Mouse (Mus musculus) midbrain, embryonic 12.5 days (tissue): Measurements from ENCODE around the gene Ormdl3. TPM values are rescaled to one million over a fixed set of nuclear protein-coding genes. Genes with fewer than 3 reads are reported as not detected.

Experiments
- ATAC-seq: fragments of 200-750 bp; cut with Nextera tagmentation; 2 replicates; pipeline ENCODE4 v1.8.0; 2017; ENCODE audit warnings: low read depth, moderate TSS enrichment, moderate library complexity; ENCODE audit not compliant: low FRiP score
- H3K27ac ChIP-seq: fragments of 300-500 bp; sonication (generic); replicated peaks from 2 replicates; pipeline ENCODE4 v1.5.1; 2016; ENCODE audit warnings: mild to moderate bottlenecking
- H3K27me3 ChIP-seq: fragments of 300-500 bp; sonication (generic); 2 replicates; pipeline ENCODE4 v1.6.1; 2016; ENCODE audit warnings: mild to moderate bottlenecking
- H3K36me3 ChIP-seq: fragments of 300-500 bp; sonication (generic); 2 replicates; pipeline ENCODE4 v1.6.1; 2016
- H3K4me1 ChIP-seq: fragments of 300-500 bp; sonication (generic); 2 replicates; pipeline ENCODE4 v1.6.1; 2016
- H3K4me2 ChIP-seq: fragments of 300-500 bp; sonication (generic); replicated peaks from 2 replicates; pipeline ENCODE4 v1.6.1; 2016; ENCODE audit warnings: mild to moderate bottlenecking, moderate library complexity
- H3K4me3 ChIP-seq: fragments of 300-500 bp; sonication (generic); 2 replicates; pipeline ENCODE4 v1.5.1; 2016; ENCODE audit warnings: mild to moderate bottlenecking
- H3K9ac ChIP-seq: fragments of 300-500 bp; sonication (generic); replicated peaks from 2 replicates; pipeline ENCODE4 v1.6.1; 2016; ENCODE audit warnings: mild to moderate bottlenecking, moderate library complexity
- H3K9me3 ChIP-seq: fragments of 300-500 bp; sonication (generic); 2 replicates; pipeline ENCODE4 v1.6.1; 2016; ENCODE audit warnings: mild to moderate bottlenecking
- WGBS: fragments of 180-500 bp; shearing (Covaris S2); methylation state at CpG from one replicate; pipeline ENCODE4 v1.1.7; 2016; 5-methylcytosine and 5-hydroxymethylcytosine counted together
- polyA plus RNA-seq: library from polyadenylated mRNA; unstranded; fragments of >200 nt; fragmentation: Nextera tagmentation; extraction: Ambion mirVana; gene quantifications from 2 replicates; pipeline ENCODE4 v1.2.1, GENCODE M21; 2016

Ormdl3 gene
- polyA plus RNA-seq, 1 experiment from 2014 or later: 67.1 TPM

DNA sequence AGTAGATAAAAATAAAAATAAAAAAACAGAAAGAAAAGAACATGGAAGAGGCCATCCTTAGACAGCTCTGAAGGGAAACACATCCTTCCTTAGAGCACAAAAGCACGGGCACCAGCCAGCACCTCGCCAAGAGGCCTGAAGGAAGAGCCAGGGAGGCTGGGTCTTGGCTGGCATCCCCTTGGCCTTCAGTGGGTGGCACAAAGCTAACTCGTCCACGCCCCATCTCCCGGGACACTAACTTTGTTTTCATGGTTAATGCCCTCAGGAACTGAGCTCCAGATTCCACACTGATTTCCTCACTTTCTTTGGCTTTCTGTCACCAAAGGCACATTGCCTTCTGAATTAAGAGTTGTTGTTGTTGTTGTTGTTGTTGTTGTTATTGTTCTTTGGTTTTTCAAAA is 9.4 kb downstream of the Ormdl3 start:
- WGBS: 90% methylated on average over 5 of the region's 5 CpGs
- no peaks in the 10 kb centered on the region for H3K9me3 ChIP-seq
- no peak overlapping the region for H3K4me3 ChIP-seq
- H3K27ac ChIP-seq: no peak overlapping the region
- peaks cover 27% of the 10 kb centered on the region for H3K36me3 ChIP-seq
- H3K9ac ChIP-seq: no peak overlapping the region
- no peak overlapping the region for H3K4me2 ChIP-seq
- H3K4me1 ChIP-seq: no peaks in the 10 kb centered on the region
- H3K27me3 ChIP-seq: no peaks in the 10 kb centered on the region
- no peak for ATAC-seq

- H3K4me1 ChIP-seq: no peaks in the 10 kb centered on the region
- no peaks in the 10 kb centered on the region for H3K36me3 ChIP-seq
- H3K4me3 ChIP-seq: no peak overlapping the region
- H3K9ac ChIP-seq: no peak overlapping the region
- H3K4me2 ChIP-seq: no peak overlapping the region
- H3K27me3 ChIP-seq: no peaks in the 10 kb centered on the region
- no peaks in the 10 kb centered on the region for H3K9me3 ChIP-seq
- no peak overlapping the region for H3K27ac ChIP-seq
- WGBS: 88% methylated on average over 6 of the region's 6 CpGs
- no peak for ATAC-seq
These were observed 17.7 kb downstream of the Ormdl3 start for GRCm38 (mm10) chr11:98569461-98569860.

GRCm38 (mm10) chr11:98568326-98568725 is 18.8 kb downstream of the Ormdl3 start:
- no peak for ATAC-seq

GRCm38 (mm10) chr11:98563921-98564414 is 23.2 kb downstream of the Ormdl3 start:
- no peak overlapping the region for H3K4me2 ChIP-seq
- WGBS: 64% methylated on average over 13 of the region's 13 CpGs
- H3K27ac ChIP-seq: no peak overlapping the region
- H3K9me3 ChIP-seq: no peaks in the 10 kb centered on the region
- H3K4me1 ChIP-seq: peaks cover 6% of the 10 kb centered on the region; the same call in 1 of the 2 replicates
- H3K27me3 ChIP-seq: no peaks in the 10 kb centered on the region
- ATAC-seq: no peak
- H3K9ac ChIP-seq: no peak overlapping the region
- no peak overlapping the region for H3K4me3 ChIP-seq
- H3K36me3 ChIP-seq: no peaks in the 10 kb centered on the region

More at GRCm38 (mm10) chr11:98568326-98568725, 18.8 kb downstream of the Ormdl3 start:
- Histone ChIP-seq H3K4me1 (no peaks in the 10 kb centered on the region), H3K4me3 (no peak overlapping the region), H3K9me3 (no peaks in the 10 kb centered on the region), H3K9ac (no peak overlapping the region), H3K36me3 (no peaks in the 10 kb centered on the region), H3K27ac (no peak overlapping the region), H3K27me3 (no peaks in the 10 kb centered on the region), H3K4me2 (no peak overlapping the region)
- 89% methylated on average over 8 of the region's 8 CpGs for WGBS

GRCm38 (mm10) chr11:98563025-98563424 is 24.1 kb downstream of the Ormdl3 start:
- H3K4me2 ChIP-seq: no peak overlapping the region
- no peaks in the 10 kb centered on the region for H3K36me3 ChIP-seq
- H3K9ac ChIP-seq: no peak overlapping the region
- no peak overlapping the region for H3K27ac ChIP-seq
- H3K4me3 ChIP-seq: no peak overlapping the region
- no peak for ATAC-seq
- peaks cover 6% of the 10 kb centered on the region; the same call in 1 of the 2 replicates for H3K4me1 ChIP-seq
- WGBS: 87% methylated on average over 3 of the region's 3 CpGs
- H3K27me3 ChIP-seq: no peaks in the 10 kb centered on the region
- H3K9me3 ChIP-seq: no peaks in the 10 kb centered on the region

- Histone ChIP-seq H3K27me3 (no peaks in the 10 kb centered on the region), H3K9ac (no peak overlapping the region), H3K4me1 (peaks cover 6% of the 10 kb centered on the region; the same call in 1 of the 2 replicates), H3K36me3 (no peaks in the 10 kb centered on the region), H3K27ac (no peak overlapping the region), H3K4me2 (no peak overlapping the region), H3K9me3 (no peaks in the 10 kb centered on the region), H3K4me3 (no peak overlapping the region)
- ATAC-seq: no peak
- 41% methylated on average over 7 of the region's 7 CpGs for WGBS
These were observed 26.2 kb downstream of the Ormdl3 start for GRCm38 (mm10) chr11:98560942-98561341.

- H3K9me3 ChIP-seq: no peaks in the 10 kb centered on the region
- H3K27me3 ChIP-seq: peaks cover 3% of the 10 kb centered on the region
- H3K27ac ChIP-seq: no peak overlapping the region
- no peak for ATAC-seq
- H3K4me2 ChIP-seq: no peak overlapping the region
- H3K4me3 ChIP-seq: no peak overlapping the region
- no peaks in the 10 kb centered on the region for H3K36me3 ChIP-seq
- 63% methylated on average over 12 of the region's 12 CpGs for WGBS
- H3K4me1 ChIP-seq: 0 out of 2 replicates have a peak, but pooled peaks cover 4% of the 10 kb centered on the region
- H3K9ac ChIP-seq: no peak overlapping the region
These were observed 32.0 kb downstream of the Ormdl3 start for GRCm38 (mm10) chr11:98555124-98555700.

- no peak overlapping the region for H3K9ac ChIP-seq
- WGBS: 88% methylated on average over 4 of the region's 4 CpGs
- ATAC-seq: no peak
These were observed 33.2 kb downstream of the Ormdl3 start for GRCm38 (mm10) chr11:98553966-98554365.

DNA sequence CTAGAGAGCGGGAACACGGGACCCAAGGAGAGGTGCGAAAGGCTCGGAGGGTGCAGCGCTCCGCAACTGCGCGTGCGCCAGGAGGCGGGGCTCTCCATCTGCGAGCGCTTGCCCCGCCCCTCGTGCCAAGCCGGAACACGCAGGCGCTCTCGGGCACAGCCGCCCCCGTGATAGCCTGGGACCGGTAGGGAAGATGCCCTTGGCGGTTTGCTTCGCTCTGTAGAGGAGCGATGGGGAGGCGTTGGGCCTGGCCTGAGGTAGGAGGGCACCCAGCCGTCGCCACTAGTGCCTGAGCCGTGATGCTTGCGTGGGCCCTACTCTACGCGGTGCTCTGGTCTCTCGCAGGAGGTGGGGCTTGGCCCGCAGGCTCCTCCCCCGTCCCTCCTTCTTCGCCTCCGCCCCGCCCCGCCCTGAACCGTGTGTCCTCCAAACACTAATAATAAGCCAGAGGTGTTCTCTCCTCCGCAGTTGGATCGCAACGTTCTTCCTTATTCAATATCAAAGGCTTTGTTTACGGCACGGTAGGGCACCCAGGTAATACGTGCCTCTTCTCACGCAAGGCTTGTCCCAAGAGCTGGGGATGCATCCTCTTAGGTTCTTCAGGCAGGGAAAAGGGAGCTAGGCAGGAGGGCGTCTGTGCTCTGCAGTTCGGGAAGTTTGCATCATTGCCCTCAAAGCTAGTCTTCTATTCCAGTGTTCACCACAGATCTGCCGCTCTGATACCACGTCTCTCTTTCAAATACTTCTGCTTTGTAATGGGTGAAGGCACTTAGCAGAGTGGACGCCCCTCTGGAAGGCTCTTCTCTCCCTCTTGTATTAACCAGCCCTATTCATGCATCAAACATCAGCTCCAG is 36.0 kb downstream of the Ormdl3 start, which contains the start of gene Zpbp2:
TSS of gene Zpbp2 (plus strand) at position 123 of the 854 bp plus-strand sequence.
- Histone ChIP-seq H3K9ac (peak within 1 kb of the TSS; percentile 67), H3K27ac (peak within 1 kb of the TSS; percentile 78), H3K27me3 (peaks cover 44% of the 10 kb centered on the region), H3K4me1 (0 out of 2 replicates have a peak, but pooled peaks cover 4% of the 10 kb centered on the region), H3K36me3 (no peaks in the 10 kb centered on the region), H3K4me3 (peak within 1 kb of the TSS; percentile 81), H3K9me3 (no peaks in the 10 kb centered on the region), H3K4me2 (peak within 1 kb of the TSS; percentile 84)
- WGBS: under 1% methylated on average over 51 of the region's 51 CpGs
- peak; percentile 97 for ATAC-seq

More at GRCm38 (mm10) chr11:98553966-98554365, 33.2 kb downstream of the Ormdl3 start:
- Histone ChIP-seq H3K9me3 (no peaks in the 10 kb centered on the region), H3K36me3 (no peaks in the 10 kb centered on the region), H3K27me3 (peaks cover 16% of the 10 kb centered on the region), H3K27ac (no peak overlapping the region), H3K4me3 (no peak overlapping the region), H3K4me1 (0 out of 2 replicates have a peak, but pooled peaks cover 4% of the 10 kb centered on the region), H3K4me2 (no peak overlapping the region)

DNA sequence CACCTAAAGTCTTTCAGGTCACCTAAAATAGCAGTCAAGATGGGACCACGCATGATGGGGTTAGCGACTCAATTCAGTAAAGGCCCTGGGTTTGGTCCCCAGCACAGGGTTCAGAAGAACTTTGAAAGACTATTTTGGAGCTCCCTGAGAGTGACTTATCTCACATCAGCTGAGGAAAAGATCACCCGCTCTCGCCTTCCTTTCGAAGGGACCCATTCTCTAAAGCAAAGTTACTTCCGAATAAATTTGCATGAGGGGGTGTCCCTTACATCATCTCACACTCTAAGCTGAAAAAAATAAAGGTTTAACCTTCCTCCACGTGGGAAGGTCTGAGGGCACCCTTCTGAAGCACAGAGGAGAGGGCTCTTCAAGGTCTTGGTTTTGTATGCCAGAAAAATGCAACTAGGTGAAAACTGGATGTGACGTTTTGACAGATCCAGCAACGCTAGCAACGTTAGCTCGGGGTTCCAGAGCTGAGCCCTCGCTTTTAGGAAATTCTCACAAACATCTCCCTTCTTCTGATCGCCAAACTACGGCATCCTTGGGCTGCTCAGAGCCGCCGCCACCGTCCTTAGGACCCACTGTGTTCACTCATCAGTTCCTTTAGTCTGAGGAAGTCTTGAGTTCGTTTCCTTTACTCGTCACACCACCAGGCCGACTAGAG is 36.7 kb downstream of the Ormdl3 start:
- Histone ChIP-seq H3K27me3 (peaks cover 51% of the 10 kb centered on the region), H3K9me3 (no peaks in the 10 kb centered on the region), H3K36me3 (no peaks in the 10 kb centered on the region), H3K4me1 (peaks cover 8% of the 10 kb centered on the region), H3K9ac (peak overlapping the region; percentile 67; the same call in 1 of the 2 replicates), H3K4me2 (peak overlapping the region; percentile 84), H3K27ac (no peak overlapping the region), H3K4me3 (peak overlapping the region; percentile 81)
- WGBS: 20% methylated on average over 20 of the region's 20 CpGs
- ATAC-seq: 0 out of 2 replicates have a peak, but pooled peaks have one; percentile 3

- peaks cover 57% of the 10 kb centered on the region for H3K27me3 ChIP-seq
These were observed 37.8 kb downstream of the Ormdl3 start for GRCm38 (mm10) chr11:98549363-98549762.

More at GRCm38 (mm10) chr11:98549363-98549762, 37.8 kb downstream of the Ormdl3 start:
- Histone ChIP-seq H3K36me3 (no peaks in the 10 kb centered on the region), H3K4me3 (no peak overlapping the region), H3K9ac (no peak overlapping the region), H3K4me2 (no peak overlapping the region), H3K9me3 (no peaks in the 10 kb centered on the region), H3K4me1 (peaks cover 11% of the 10 kb centered on the region), H3K27ac (no peak overlapping the region)
- 70% methylated on average over 4 of the region's 4 CpGs for WGBS
- ATAC-seq: no peak
